Mouse (Mus musculus) heart, postnatal 0 days (tissue): ENCODE data around the gene Rmnd1. TPM values are rescaled to one million over a fixed set of nuclear protein-coding genes. Genes with fewer than 3 reads are reported as not detected.

ENCODE experiments used
- ATAC-seq: fragments of 200-750 bp; cut with Nextera tagmentation; 2 replicates; pipeline ENCODE4 v1.8.0; 2017; ENCODE audit warnings: low read depth, moderate number of reproducible peaks, moderate library complexity; ENCODE audit not compliant: insufficient read depth
- DNase-seq: peaks from one replicate; pipeline ENCODE4 v3.0.0-alpha.2; 2016; ENCODE audit warnings: low spot score
- H3K27ac ChIP-seq: fragments of 300-500 bp; sonication (generic); 2 replicates; pipeline ENCODE4 v1.5.1; 2014; ENCODE audit warnings: low read depth, mild to moderate bottlenecking
- H3K27me3 ChIP-seq: fragments of 300-500 bp; sonication (generic); 2 replicates; pipeline ENCODE4 v1.6.1; 2014; ENCODE audit warnings: low read length, mixed read lengths; ENCODE audit not compliant: control insufficient read depth, insufficient read depth
- H3K36me3 ChIP-seq: fragments of 300-500 bp; sonication (generic); replicated peaks from 2 replicates; pipeline ENCODE4 v1.6.1; 2014; ENCODE audit warnings: low read length, mixed read lengths; ENCODE audit not compliant: control insufficient read depth, insufficient read depth
- H3K4me1 ChIP-seq: fragments of 300-500 bp; sonication (generic); 2 replicates; pipeline ENCODE4 v1.6.1; 2014; ENCODE audit warnings: antibody characterized with exemption; ENCODE audit not compliant: control insufficient read depth, insufficient read depth
- H3K4me2 ChIP-seq: fragments of 300-500 bp; sonication (generic); 2 replicates; pipeline ENCODE4 v1.6.1; 2014; ENCODE audit warnings: low read depth, mild to moderate bottlenecking, low read length, moderate library complexity
- H3K4me3 ChIP-seq: fragments of 300-500 bp; sonication (generic); 2 replicates; pipeline ENCODE4 v1.5.1; 2014; ENCODE audit warnings: low read depth, low read length
- H3K9ac ChIP-seq: fragments of 300-500 bp; sonication (generic); replicated peaks from 2 replicates; pipeline ENCODE4 v1.6.1; 2014; ENCODE audit warnings: low read depth, low read length, mixed read lengths
- H3K9me3 ChIP-seq: fragments of 300-500 bp; sonication (generic); replicated peaks from 2 replicates; pipeline ENCODE4 v1.6.1; 2016; ENCODE audit warnings: low read length; ENCODE audit not compliant: control insufficient read depth
- CTCF ChIP-seq: IDR thresholded peaks from 2 replicates; pipeline ENCODE4 v1.5.1; 2016; ENCODE audit warnings: antibody characterized with exemption, control low read depth, low read depth
- EP300 ChIP-seq: IDR thresholded peaks from 2 replicates; pipeline ENCODE4 v1.6.1; 2016; ENCODE audit warnings: antibody characterized with exemption, low read depth
- WGBS: fragments of 180-500 bp; shearing (Covaris S2); extraction: QIAGEN DNeasy Blood & Tissue Kit; methylation state at CpG from one replicate; pipeline ENCODE4 v1.1.7; 2014; 5-methylcytosine and 5-hydroxymethylcytosine counted together
- polyA plus RNA-seq: library from polyadenylated mRNA; unstranded; fragments of >200 nt; fragmentation: Nextera tagmentation; extraction: Ambion mirVana; gene quantifications from 2 replicates; pipeline ENCODE4 v1.2.1, GENCODE M21; 2015
- total RNA-seq: library from RNA; depleted of rRNA; stranded (reverse); fragments of >200 nt; gene quantifications from 2 replicates; pipeline ENCODE4 v1.2.3, GENCODE M21; 2014; ENCODE audit warnings: low replicate concordance

The Rmnd1 gene
- total and polyA plus RNA-seq, 2 experiments from 2014 or later, result 76.1 to 172 TPM

- H3K4me3 ChIP-seq, result no peak overlapping the region
- no peak overlapping the region for H3K9ac ChIP-seq
- DNase-seq (peak; percentile 32), ATAC-seq (peak; percentile 73)
- H3K27me3 ChIP-seq, result no peaks in the 10 kb centered on the region
- H3K9me3 ChIP-seq, result no peaks in the 10 kb centered on the region
- peak overlapping the region; percentile 35; the same call in 1 of the 2 replicates for H3K27ac ChIP-seq
- H3K4me2 ChIP-seq, result no peak overlapping the region
- 21% methylated on average over 5 of the region's 5 CpGs for WGBS
- TF ChIP-seq EP300, result no peak
- TF ChIP-seq CTCF, result no peak
- no peaks in the 10 kb centered on the region for H3K4me1 ChIP-seq
- peaks cover 65% of the 10 kb centered on the region for H3K36me3 ChIP-seq
Observed at GRCm38 (mm10) chr10:4405511-4405910, 26.7 kb downstream of the Rmnd1 start.

GRCm38 (mm10) chr10:4404895-4405491 lies 27.2 kb downstream of the Rmnd1 start:
- H3K4me2 ChIP-seq, result no peak overlapping the region
- no peaks in the 10 kb centered on the region for H3K27me3 ChIP-seq
- H3K9me3 ChIP-seq, result no peaks in the 10 kb centered on the region
- H3K36me3 ChIP-seq, result peaks cover 60% of the 10 kb centered on the region
- ATAC-seq (0 out of 2 replicates have a peak, but pooled peaks have one; percentile 28), DNase-seq (peak; percentile 77)
- WGBS, result 51% methylated on average over 5 of the region's 5 CpGs
- H3K4me3 ChIP-seq, result no peak overlapping the region
- peak; percentile 76 for TF ChIP-seq CTCF
- no peak for TF ChIP-seq EP300
- no peak overlapping the region for H3K9ac ChIP-seq
- H3K27ac ChIP-seq, result peak overlapping the region; percentile 35; the same call in 1 of the 2 replicates
- H3K4me1 ChIP-seq, result no peaks in the 10 kb centered on the region

DNA sequence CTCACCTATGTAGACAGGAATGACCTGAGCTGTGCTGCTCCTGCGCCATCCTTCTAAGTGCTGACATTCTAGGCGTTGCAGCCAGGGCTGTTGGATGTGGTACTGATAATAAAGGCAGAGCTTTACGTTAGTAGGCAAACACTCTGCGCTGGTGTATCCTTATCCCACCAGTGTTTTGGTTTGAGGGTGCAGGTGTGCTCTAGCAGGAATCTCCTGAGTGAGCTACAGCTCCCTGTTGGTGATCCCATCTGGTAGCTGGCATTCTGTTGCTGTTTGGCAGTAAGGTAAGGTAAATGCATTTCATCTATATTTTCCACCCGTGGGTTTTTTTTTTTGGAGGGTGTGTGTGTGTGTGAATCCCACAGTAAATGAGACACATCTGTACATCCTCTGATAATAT lies 34.1 kb downstream of the Rmnd1 start:
- Histone ChIP-seq H3K9ac (no peak overlapping the region), H3K27ac (no peak overlapping the region), H3K36me3 (peaks cover 37% of the 10 kb centered on the region), H3K9me3 (no peaks in the 10 kb centered on the region), H3K4me2 (no peak overlapping the region), H3K27me3 (no peaks in the 10 kb centered on the region), H3K4me3 (no peak overlapping the region), H3K4me1 (no peaks in the 10 kb centered on the region)
- 73% methylated on average over 5 of the region's 5 CpGs for WGBS
- no peak for ATAC-seq
- TF ChIP-seq CTCF (no peak), EP300 (no peak)
- no peak for DNase-seq

DNA sequence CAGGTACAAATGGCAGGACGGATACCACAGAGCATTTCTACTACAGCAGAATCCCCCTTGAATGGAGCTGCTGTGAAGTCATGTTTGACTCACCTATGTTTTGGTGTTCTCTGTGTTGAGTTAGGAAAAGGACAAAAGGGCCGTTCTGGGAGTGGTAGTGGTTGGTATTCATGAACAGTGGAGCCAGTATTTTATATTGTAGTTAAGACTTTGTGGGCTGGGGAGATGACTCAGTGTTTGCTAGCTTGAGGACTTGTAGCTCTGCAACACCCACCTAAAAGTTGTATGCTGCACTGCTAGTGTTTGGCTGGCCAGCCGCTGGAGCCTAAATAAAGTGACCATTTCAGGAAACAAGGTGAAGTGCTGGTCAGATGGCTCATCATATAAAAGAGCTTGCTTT lies 36.9 kb downstream of the Rmnd1 start:
- H3K36me3 ChIP-seq, result peaks cover 27% of the 10 kb centered on the region
- H3K27me3 ChIP-seq, result no peaks in the 10 kb centered on the region
- H3K4me2 ChIP-seq, result no peak overlapping the region
- H3K27ac ChIP-seq, result no peak overlapping the region
- 73% methylated on average over 3 of the region's 3 CpGs for WGBS
- H3K4me1 ChIP-seq, result peaks cover 12% of the 10 kb centered on the region; the same call in 1 of the 2 replicates
- no peaks in the 10 kb centered on the region for H3K9me3 ChIP-seq
- ATAC-seq (no peak), DNase-seq (no peak)
- no peak overlapping the region for H3K9ac ChIP-seq
- TF ChIP-seq CTCF, result no peak
- no peak for TF ChIP-seq EP300
- no peak overlapping the region for H3K4me3 ChIP-seq

DNA sequence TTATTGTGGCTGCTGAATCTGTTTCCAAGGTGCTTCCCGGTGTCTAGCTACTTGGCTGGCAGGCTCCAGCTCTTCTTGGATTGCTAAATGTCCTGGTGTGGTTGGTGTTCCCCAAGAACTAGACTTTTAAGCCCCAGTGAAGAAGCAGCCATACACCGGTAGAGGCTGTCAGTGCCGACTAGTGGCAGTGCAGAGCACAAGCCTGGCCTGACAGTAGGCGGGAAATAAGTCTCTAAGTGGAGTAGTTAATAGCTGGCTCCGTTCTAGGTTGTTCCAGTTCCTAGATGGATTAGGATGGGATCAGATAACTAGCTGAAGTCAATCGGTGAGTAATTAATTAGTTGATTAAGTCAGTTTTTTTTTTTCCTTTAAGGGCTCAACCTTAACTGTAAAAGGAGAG lies 40.3 kb downstream of the Rmnd1 start:
- Histone ChIP-seq H3K9me3 (no peaks in the 10 kb centered on the region), H3K27me3 (no peaks in the 10 kb centered on the region), H3K4me1 (peaks cover 25% of the 10 kb centered on the region), H3K27ac (no peak overlapping the region), H3K4me3 (no peak overlapping the region), H3K9ac (no peak overlapping the region), H3K4me2 (no peak overlapping the region), H3K36me3 (peaks cover 19% of the 10 kb centered on the region)
- ATAC-seq, result no peak
- peak; percentile 50 for DNase-seq
- 30% methylated on average over 6 of the region's 6 CpGs for WGBS
- TF ChIP-seq CTCF, result peak; percentile 64
- no peak for TF ChIP-seq EP300

DNA sequence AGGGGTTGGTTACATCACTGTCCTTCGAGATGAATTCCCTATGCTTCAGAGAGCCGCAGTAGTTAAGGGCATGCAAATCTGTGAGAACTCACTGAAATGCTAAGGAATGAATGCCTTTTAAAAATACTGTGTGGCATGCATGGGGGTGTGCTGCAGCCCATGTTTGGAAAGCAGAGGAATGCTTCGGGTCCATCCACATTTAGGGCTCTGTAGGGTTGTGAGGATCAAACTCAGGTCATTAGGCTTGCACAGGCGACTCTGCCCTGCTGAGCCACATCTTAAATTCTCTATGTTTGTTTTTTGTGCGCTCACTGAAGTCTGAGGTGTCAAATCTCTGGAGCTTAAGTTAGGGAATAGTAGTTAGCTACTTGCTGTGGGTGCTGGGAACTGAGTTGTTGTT lies 41.1 kb downstream of the Rmnd1 start:
- peaks cover 25% of the 10 kb centered on the region for H3K4me1 ChIP-seq
- WGBS, result 56% methylated on average over 5 of the region's 5 CpGs
- ATAC-seq (no peak), DNase-seq (no peak)
- H3K4me2 ChIP-seq, result no peak overlapping the region
- H3K9me3 ChIP-seq, result no peaks in the 10 kb centered on the region
- no peak overlapping the region for H3K4me3 ChIP-seq
- H3K9ac ChIP-seq, result no peak overlapping the region
- TF ChIP-seq CTCF, result no peak
- no peak for TF ChIP-seq EP300
- H3K27ac ChIP-seq, result no peak overlapping the region
- no peaks in the 10 kb centered on the region for H3K27me3 ChIP-seq
- peaks cover 17% of the 10 kb centered on the region for H3K36me3 ChIP-seq
